Mouse (Mus musculus) embryo, embryonic 10.5 days (tissue): ENCODE results near the gene Serpina1e.
"Not testable (repeated sequence)": the region's sequence is repeated elsewhere in the genome, so short reads cannot be mapped to it uniquely, and the experiment has no call there.

ENCODE experiments used
- DNase-seq: peaks from one replicate; pipeline ENCODE4 v3.0.0-alpha.2; 2015; ENCODE audit warnings: low spot score

Gene Serpina1e

DNA sequence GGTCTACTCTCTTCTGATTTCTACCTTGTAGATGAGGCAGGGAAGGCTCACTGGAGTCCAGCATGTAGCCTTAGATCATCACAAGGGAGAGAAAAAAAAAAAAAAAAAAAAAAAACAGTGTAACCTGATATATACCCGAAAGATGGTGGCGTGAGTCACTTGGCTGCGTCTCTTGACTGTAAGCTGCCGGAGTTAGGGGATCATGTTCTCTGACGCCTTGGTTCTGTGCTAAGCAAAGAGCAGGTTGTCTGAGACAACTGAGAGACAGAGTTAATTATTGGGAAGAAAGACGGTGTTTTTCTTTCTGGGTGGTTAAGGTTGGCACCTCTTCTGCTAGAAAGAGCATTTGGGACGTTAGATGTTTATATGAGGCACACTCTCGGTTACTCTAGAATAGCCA, 4.1 kb upstream of the Serpina1e start:
- DNase-seq: no peak

DNA sequence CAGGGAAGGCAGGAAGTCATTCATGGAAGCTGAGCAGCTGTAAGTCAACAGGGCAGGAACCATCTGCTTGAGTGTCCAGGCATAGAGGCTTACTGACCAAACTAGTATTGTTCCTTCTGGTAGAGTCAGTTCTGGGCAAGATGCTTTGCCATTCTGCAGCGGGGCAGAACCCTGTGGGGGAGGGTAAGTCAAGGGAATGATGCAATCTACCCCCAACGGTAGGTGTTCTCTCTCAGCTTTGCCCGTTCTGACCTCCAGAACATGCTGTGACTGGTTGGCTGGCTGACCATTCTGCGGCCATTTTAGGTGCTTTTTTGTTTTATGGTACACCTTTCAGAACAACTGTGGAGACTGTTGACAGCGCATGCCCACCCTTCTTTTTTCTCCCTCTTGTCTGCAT, 3.6 kb upstream of the Serpina1e start:
- no peak for DNase-seq

DNA sequence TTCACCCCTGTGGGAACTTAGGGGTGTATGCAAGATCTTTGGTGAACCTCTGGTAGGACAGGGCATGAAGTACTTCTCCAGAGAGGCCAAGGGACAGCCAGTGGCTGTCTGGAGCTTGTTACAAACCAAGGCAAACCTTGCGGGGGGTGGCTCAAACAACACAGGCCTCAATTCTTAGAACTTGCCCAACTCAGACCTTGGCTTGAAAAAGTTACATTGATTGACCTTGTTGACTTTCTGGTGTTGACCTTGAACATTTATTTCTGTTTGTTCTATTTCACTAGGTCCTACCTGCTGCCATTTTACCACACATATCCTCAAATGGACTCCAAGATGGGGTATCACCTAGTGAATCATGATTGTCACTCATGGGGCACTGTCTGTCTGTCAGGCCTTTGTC, 2.9 kb upstream of the Serpina1e start:
- DNase-seq: no peak

DNA sequence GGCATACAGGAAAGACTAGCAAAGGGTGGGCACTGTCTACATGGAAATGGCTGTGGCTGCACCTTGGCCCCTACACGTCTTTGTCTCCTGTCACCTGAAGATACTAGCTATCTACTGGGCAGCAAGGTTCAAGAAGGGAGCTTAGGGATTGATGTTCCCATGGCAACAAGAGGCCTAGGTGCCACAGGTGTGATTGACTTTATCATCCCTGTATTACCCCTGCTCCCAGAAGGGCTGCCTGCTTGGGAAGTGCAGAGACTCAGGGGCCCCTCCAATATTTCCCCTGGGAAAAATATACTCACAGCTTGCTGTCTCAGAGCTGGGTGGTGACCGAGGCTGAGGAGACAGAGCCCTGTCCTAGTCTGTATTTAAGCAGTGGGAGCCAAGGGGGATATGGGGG, 2.2 kb downstream of the Serpina1e start:
- DNase-seq: not testable (repeated sequence)

DNA sequence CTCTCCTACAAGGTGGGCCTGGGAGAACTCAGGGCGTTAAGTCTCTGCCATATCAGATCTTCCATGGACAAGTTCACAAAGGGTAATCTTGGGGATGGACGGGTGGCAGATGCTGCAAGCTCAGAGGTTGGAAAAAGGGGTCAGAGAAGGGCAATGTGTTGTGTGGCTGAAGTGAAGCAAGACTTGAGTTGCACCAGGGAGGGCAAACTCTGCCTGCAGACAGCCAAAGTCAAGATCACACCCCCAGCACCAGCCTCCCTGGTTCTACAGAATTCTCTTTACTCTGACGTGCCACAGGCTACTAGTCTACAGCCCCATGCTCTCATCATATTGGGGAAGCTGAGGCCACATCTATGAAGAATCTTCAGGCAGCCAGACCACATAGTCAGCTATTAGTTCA, 5.8 kb downstream of the Serpina1e start:
- not testable (repeated sequence) for DNase-seq

DNA sequence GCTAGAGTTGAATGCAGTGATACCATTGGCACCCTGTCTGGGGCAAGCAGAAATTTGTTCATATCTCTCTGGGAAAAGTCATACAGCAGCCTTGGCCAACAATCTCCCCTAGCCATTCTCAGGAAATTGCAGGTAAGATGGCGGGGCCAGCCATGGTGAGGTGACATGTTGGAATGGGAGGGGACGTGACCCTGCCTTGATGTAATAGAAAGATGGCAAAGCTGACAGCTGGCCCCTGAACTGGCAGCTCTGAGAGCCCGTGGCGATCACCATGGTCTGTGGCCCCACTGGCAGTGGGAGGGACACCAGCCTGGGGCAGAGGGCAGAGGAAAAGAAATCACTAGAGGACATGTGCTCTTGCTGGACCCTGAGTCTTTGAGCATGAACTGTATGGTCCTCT, 12.5 kb downstream of the Serpina1e start:
- no peak for DNase-seq

DNA sequence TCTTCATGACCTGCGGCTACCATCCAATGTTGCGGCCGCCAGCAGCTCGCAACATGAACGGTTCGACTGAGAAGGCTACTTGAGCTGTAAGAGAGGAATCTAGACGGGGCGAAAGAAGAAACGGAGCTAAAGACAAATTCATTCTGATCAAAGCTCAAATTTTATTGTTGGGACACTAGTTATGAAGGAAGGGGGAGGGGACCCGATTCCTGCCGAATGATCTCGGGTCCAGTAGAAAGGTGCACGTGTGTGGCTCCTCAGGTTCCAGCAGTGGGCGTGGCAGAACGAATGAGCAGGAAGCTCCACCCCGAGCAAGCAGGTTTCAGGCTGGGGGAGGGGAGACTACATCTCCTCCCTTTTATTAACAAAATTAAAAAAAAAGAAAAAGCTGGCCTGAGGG, 49.6 kb downstream of the Serpina1e start:
- DNase-seq: not testable (repeated sequence)

DNA sequence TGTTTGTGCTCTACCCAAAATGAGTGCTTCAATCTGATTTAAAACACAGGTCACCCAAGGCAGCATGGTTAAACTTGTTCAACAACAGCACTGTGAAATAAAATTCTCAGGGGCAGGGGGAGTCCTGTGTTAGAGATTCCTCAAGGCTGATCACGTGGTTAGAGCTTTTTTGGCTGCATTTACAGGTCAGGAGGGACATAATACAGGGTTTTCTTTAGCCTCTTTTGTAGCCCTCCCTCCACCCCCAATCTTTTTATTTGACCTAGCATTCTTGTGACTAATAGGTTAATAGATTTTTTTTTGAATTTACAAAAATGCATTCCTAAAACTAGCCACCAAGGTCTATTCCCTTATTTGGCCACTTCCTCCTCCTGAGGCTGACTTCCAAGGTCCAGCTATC, 51.0 kb downstream of the Serpina1e start:
- not testable (repeated sequence) for DNase-seq

DNA sequence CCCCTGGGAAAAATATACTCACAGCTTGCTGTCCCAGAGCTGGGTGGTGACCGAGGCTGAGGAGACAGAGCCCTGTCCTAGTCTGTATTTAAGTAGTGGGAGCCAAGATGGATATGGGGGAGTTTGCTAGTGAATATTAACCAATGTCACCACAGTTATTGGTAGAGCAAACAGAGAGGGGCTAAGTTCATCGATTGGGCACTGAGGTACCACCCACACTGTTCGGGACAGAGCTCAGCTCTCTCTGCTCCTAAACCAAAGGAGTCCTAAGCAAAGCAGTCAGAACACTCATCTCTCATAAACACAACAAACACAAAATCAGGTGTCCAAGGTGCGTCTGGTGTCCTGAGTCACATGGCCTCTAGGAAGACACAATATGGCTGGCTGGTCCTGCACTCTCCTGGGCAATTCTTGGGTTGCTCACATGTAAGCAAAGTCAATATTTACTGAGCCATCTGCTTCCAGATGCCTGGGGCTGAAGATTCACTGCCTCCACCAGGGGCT, 53.9 kb downstream of the Serpina1e start, which contains the start of gene Serpina1c:
Gene Serpina1c, minus strand, starts transcription at position 51 of the 504 bp plus-strand sequence.
- DNase-seq: not testable (repeated sequence)

DNA sequence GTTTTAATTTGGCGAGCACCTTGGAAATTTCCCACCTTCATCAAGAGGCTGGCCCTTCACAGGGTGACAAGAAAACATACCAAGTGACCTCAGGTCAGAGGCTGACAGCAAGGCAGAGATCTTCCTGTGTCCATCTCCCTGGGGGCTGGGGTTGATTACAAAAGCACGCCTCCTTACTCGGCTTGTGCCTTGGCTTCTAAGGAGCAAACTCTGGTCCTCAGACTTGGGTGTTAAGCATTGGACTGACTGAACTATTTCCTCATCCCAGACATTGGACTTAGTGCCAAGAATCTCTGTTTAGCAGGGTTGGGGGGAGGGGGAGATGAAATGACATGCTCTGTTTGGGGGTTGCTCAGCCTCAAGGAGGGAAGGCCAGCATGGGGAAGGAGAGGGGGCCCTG, 56.8 kb downstream of the Serpina1e start:
- not testable (repeated sequence) for DNase-seq
